ENCODE assay signal across 22 mouse cellular contexts in the genomic region with DNA sequence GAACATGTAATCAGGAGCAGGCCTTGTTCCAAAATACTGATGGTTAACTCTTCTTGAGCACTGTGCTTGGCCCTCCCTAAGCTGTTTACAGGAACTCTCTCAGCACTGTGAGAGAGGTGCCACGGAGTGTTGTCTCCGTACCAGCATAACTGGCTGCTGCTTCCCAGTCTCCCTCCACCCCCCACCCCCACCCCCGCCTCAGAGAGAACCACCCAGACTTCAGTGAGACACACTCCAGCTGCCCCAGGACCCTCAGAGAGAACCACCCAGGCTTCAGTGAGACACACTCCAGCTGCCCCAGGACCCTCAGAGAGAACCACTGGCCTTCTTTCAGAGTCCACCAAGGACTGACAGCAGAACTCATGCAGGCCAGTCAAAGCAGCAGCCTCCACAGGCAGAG. TPM values are rescaled to one million over a fixed set of nuclear protein-coding genes. Genes with fewer than 3 reads are reported as not detected.
DNase-seq lines count a peak whose midpoint lies in the region; ATAC-seq and TF ChIP-seq lines count a peak whose summit lies in the region.
"Had no signal": no experiment of that assay in that cellular context is flagged by ENCODE, and none has a peak within 500 bp of the region (broad histone marks: within the 10 kb centered on the region; RNA-seq: fewer than 3 reads in every experiment).

No protein-coding gene starts in this region.

- no peak; the same call in 1 of the 2 replicates for ATAC-seq in kidney, embryonic 15.5 days (replicated peaks; ENCODE audit: low FRiP score)
- ATAC-seq in lung, embryonic 15.5 days (ENCODE audit: borderline replicate concordance, extremely low read depth, low FRiP score, low TSS enrichment), result peak; percentile 76
- peak; percentile 37 for ATAC-seq in intestine, embryonic 15.5 days
- ATAC-seq: forebrain, postnatal 0 days had no signal

- no peak for TF ChIP-seq CTCF in kidney, adult 2 months (conservative IDR thresholded peaks at IDR 0.05; ENCODE audit: insufficient read depth, insufficient read length, low read depth, low read length)
- TF ChIP-seq CTCF in lung, adult 2 months (IDR thresholded peaks at IDR 0.05; ENCODE audit: insufficient read depth, low read length), result no peak
- TF ChIP-seq CTCF in CH12.LX (conservative IDR thresholded peaks at IDR 0.05 in 1 of 2, IDR thresholded peaks at IDR 0.05 in 1 of 2; ENCODE audit: low read depth in 2 of 2, low read length in 2 of 2), result no peak

- no peak overlapping the region for H3K9ac ChIP-seq in kidney, embryonic 15.5 days
- H3K9ac ChIP-seq in lung, embryonic 15.5 days, result no peak overlapping the region
- no peak overlapping the region for H3K9ac ChIP-seq in CH12.LX (ENCODE audit: insufficient read depth, low read depth)
- H3K9ac ChIP-seq in intestine, embryonic 15.5 days, result no peak overlapping the region
- H3K9ac ChIP-seq: forebrain, postnatal 0 days; heart, embryonic 15.5 days; hindbrain, embryonic 15.5 days; limb, embryonic 13.5 days; liver, embryonic 12.5 days; midbrain, embryonic 12.5 days had no signal

- H3K36me3 ChIP-seq in kidney, embryonic 15.5 days, result no peaks in the 10 kb centered on the region
- no peaks in the 10 kb centered on the region for H3K36me3 ChIP-seq in kidney, adult 2 months (ENCODE audit: control insufficient read depth, insufficient read depth, low read length)
- no peaks in the 10 kb centered on the region for H3K36me3 ChIP-seq in lung, embryonic 15.5 days
- H3K36me3 ChIP-seq in CH12.LX (replicated peaks in 1 of 2; ENCODE audit: control insufficient read depth in 1 of 2, insufficient read depth in 1 of 2, low read length in 1 of 2), result no peaks in the 10 kb centered on the region
- H3K36me3 ChIP-seq in intestine, embryonic 15.5 days, result no peaks in the 10 kb centered on the region
- no peaks in the 10 kb centered on the region for H3K36me3 ChIP-seq in forebrain, embryonic 10.5 days (replicated peaks)
- H3K36me3 ChIP-seq: heart, embryonic 15.5 days; hindbrain, embryonic 15.5 days; limb, embryonic 13.5 days; liver, embryonic 12.5 days; midbrain, embryonic 12.5 days had no signal

- peaks cover 20% of the 10 kb centered on the region for H3K4me1 ChIP-seq in kidney, embryonic 15.5 days
- 0 out of 2 replicates have a peak, but pooled peaks cover 9% of the 10 kb centered on the region for H3K4me1 ChIP-seq in kidney, adult 2 months (ENCODE audit: control insufficient read depth, insufficient read depth, low read length)
- H3K4me1 ChIP-seq in lung, embryonic 15.5 days, result peaks cover 19% of the 10 kb centered on the region
- 0 out of 2 replicates have a peak, but pooled peaks cover 2% of the 10 kb centered on the region for H3K4me1 ChIP-seq in lung, adult 2 months (ENCODE audit: control insufficient read depth, insufficient read depth, low read length)
- H3K4me1 ChIP-seq in CH12.LX (ENCODE audit: control insufficient read depth in 1 of 2, insufficient read depth in 2 of 2), result peaks cover 3 to 56% of the 10 kb centered on the region in 2 experiments
- H3K4me1 ChIP-seq in intestine, embryonic 15.5 days (replicated peaks), result peaks cover 10% of the 10 kb centered on the region
- peaks cover 18% of the 10 kb centered on the region for H3K4me1 ChIP-seq in forebrain, embryonic 10.5 days

- no peak; the same call in 1 of the 2 replicates for TF ChIP-seq RAD21 in CH12.LX (IDR thresholded peaks at IDR 0.05; ENCODE audit: low read depth, low read length)

- 38% methylated on average over 3 of the region's 3 CpGs for WGBS in kidney, embryonic 15.5 days
- WGBS in kidney, adult 2 months, result 75% methylated on average over 3 of the region's 3 CpGs
- 25% methylated on average over 3 of the region's 3 CpGs for WGBS in lung, embryonic 15.5 days
- WGBS in lung, adult 2 months, result 44% methylated on average over 3 of the region's 3 CpGs
- WGBS in intestine, embryonic 15.5 days, result 32% methylated on average over 3 of the region's 3 CpGs
- 61% methylated on average over 3 of the region's 3 CpGs for WGBS in forebrain, embryonic 10.5 days

- H3K79me2 ChIP-seq in CH12.LX (replicated peaks; ENCODE audit: control insufficient read depth, extremely low read depth, insufficient read depth, poor library complexity, severe bottlenecking), result no peaks in the 10 kb centered on the region

- TF ChIP-seq POLR2A in kidney, adult 2 months (IDR thresholded peaks at IDR 0.05; ENCODE audit: low read depth, low read length), result no peak
- TF ChIP-seq POLR2A in lung, adult 2 months (IDR thresholded peaks at IDR 0.05; ENCODE audit: borderline replicate concordance, extremely low read depth, low read depth, low read length), result no peak
- TF ChIP-seq POLR2A in CH12.LX (IDR thresholded peaks at IDR 0.05; ENCODE audit: low read depth, low read length), result no peak

- in situ Hi-C loops in CH12.LX (cut with MboI; ENCODE audit: low pct_ligation_motif_present, low pct_unique_long_range_greater_than_20kb, low sequenced_read_pairs), result no loop called here

- no peak for DNase-seq in kidney, adult 2 months
- DNase-seq in lung, adult 2 months, result no peak
- no peak for DNase-seq in CH12.LX (ENCODE audit: extremely low read depth)
- no peak for DNase-seq in forebrain, embryonic 10.5 days (ENCODE audit: extremely low spot score, low spot score)
- DNase-seq: adrenal gland, postnatal 10 days; B cell, adult 2 months; cerebellum, adult 18-20 months; cerebellum, postnatal 14 days; forebrain, postnatal 0 days; gastrocnemius, postnatal 25 days; kidney, adult 18-20 months; lung, postnatal 10 days; thymus, adult 18-20 months; thymus, postnatal 36 days had no signal

- H3K4me2 ChIP-seq in kidney, embryonic 15.5 days, result no peak overlapping the region
- H3K4me2 ChIP-seq in lung, embryonic 15.5 days, result no peak overlapping the region
- H3K4me2 ChIP-seq in CH12.LX (ENCODE audit: insufficient read depth, low read depth, poor library complexity, severe bottlenecking), result no peak overlapping the region
- no peak overlapping the region for H3K4me2 ChIP-seq in intestine, embryonic 15.5 days (replicated peaks)
- H3K4me2 ChIP-seq: heart, embryonic 15.5 days; hindbrain, embryonic 15.5 days; limb, embryonic 13.5 days; liver, embryonic 12.5 days; midbrain, embryonic 12.5 days had no signal

- no peaks in the 10 kb centered on the region for H3K27me3 ChIP-seq in kidney, embryonic 15.5 days
- H3K27me3 ChIP-seq in kidney, adult 2 months (replicated peaks; ENCODE audit: control insufficient read depth, insufficient read depth, low read length), result no peaks in the 10 kb centered on the region
- H3K27me3 ChIP-seq in lung, embryonic 15.5 days, result no peaks in the 10 kb centered on the region
- H3K27me3 ChIP-seq in CH12.LX (replicated peaks), result no peaks in the 10 kb centered on the region
- no peaks in the 10 kb centered on the region for H3K27me3 ChIP-seq in intestine, embryonic 15.5 days (replicated peaks)
- H3K27me3 ChIP-seq in forebrain, embryonic 10.5 days (ENCODE audit: poor library complexity, severe bottlenecking), result no peaks in the 10 kb centered on the region
- H3K27me3 ChIP-seq: heart, embryonic 15.5 days; hindbrain, embryonic 15.5 days; limb, embryonic 13.5 days; midbrain, embryonic 12.5 days had no signal

- no peak overlapping the region for H3K4me3 ChIP-seq in kidney, embryonic 15.5 days (replicated peaks)
- H3K4me3 ChIP-seq in kidney, adult 2 months (ENCODE audit: insufficient read depth, low read depth, low read length), result no peak overlapping the region
- no peak overlapping the region for H3K4me3 ChIP-seq in lung, embryonic 15.5 days
- H3K4me3 ChIP-seq in lung, adult 2 months (replicated peaks; ENCODE audit: extremely low read depth, low read depth, low read length), result no peak overlapping the region
- H3K4me3 ChIP-seq in CH12.LX (replicated peaks in 1 of 3; ENCODE audit: low read depth in 2 of 3, low read length in 2 of 3, poor library complexity in 1 of 3), result no peak overlapping the region
- no peak overlapping the region for H3K4me3 ChIP-seq in intestine, embryonic 15.5 days (replicated peaks)
- no peak overlapping the region for H3K4me3 ChIP-seq in forebrain, embryonic 10.5 days
- H3K4me3 ChIP-seq: heart, embryonic 15.5 days; hindbrain, embryonic 15.5 days; limb, embryonic 13.5 days; liver, embryonic 12.5 days; midbrain, embryonic 12.5 days had no signal

- dilution Hi-C loops in CH12.LX (cut with MboI; ENCODE audit: extremely low pct_ligation_motif_present, extremely low pct_unique_long_range_greater_than_20kb, low sequenced_read_pairs), result no loop called here

- H3K9me3 ChIP-seq in kidney, embryonic 15.5 days (replicated peaks), result no peaks in the 10 kb centered on the region
- H3K9me3 ChIP-seq in lung, embryonic 15.5 days, result no peaks in the 10 kb centered on the region
- H3K9me3 ChIP-seq in CH12.LX (replicated peaks; ENCODE audit: low read length), result peaks cover 4% of the 10 kb centered on the region
- H3K9me3 ChIP-seq in intestine, embryonic 15.5 days, result no peaks in the 10 kb centered on the region
- H3K9me3 ChIP-seq in forebrain, embryonic 10.5 days, result no peaks in the 10 kb centered on the region
- H3K9me3 ChIP-seq: heart, embryonic 15.5 days; hindbrain, embryonic 15.5 days; limb, embryonic 13.5 days; liver, embryonic 12.5 days had no signal

- 0 out of 2 replicates have a peak overlapping the region, but pooled peaks have one; percentile 51 for H3K27ac ChIP-seq in kidney, embryonic 15.5 days
- no peak overlapping the region for H3K27ac ChIP-seq in kidney, adult 2 months (ENCODE audit: insufficient read depth, low read depth, low read length)
- H3K27ac ChIP-seq in lung, embryonic 15.5 days, result no peak overlapping the region
- H3K27ac ChIP-seq in CH12.LX (ENCODE audit: insufficient read depth, low read depth), result no peak overlapping the region
- H3K27ac ChIP-seq in intestine, embryonic 15.5 days, result no peak overlapping the region
- H3K27ac ChIP-seq in forebrain, embryonic 10.5 days, result no peak overlapping the region
- H3K27ac ChIP-seq: heart, embryonic 15.5 days; hindbrain, embryonic 15.5 days; limb, embryonic 13.5 days; liver, embryonic 12.5 days; midbrain, embryonic 12.5 days had no signal

- TF ChIP-seq EP300 in CH12.LX (IDR thresholded peaks at IDR 0.05; ENCODE audit: low read length), result no peak

TF ChIP-seq in CH12.LX, 34 proteins besides CTCF, POLR2A, EP300 and RAD21:
- TF ChIP-seq IRF4 (IDR thresholded peaks at IDR 0.05; ENCODE audit: low read depth, low read length), result no peak
- 0 out of 2 replicates have a peak, but pooled peaks have one; percentile 2 for TF ChIP-seq SMC3 (IDR thresholded peaks at IDR 0.05; ENCODE audit: low read depth, low read length)
- no peak for TF ChIP-seq ZMIZ1 (IDR thresholded peaks at IDR 0.05; ENCODE audit: low read depth, low read length)

RNA-seq across cellular contexts. Expression of a gene that starts 50.8 kb away (rescaled TPM):
- 218 and 231 TPM in 2 replicates for polyA plus RNA-seq in kidney, embryonic 15.5 days (2015; fragmentation: Nextera tagmentation; extraction: Ambion mirVana)
- polyA plus RNA-seq in kidney, adult 2 months (2012; rRNA removed), result 373 and 427 TPM in 2 replicates
- 192 and 214 TPM in 2 replicates for polyA plus RNA-seq in lung, embryonic 15.5 days (2015; fragmentation: Nextera tagmentation; extraction: Ambion mirVana)
- 48.1 and 59.5 TPM in 2 replicates for polyA plus RNA-seq in lung, adult 2 months (2012; rRNA removed)
- total RNA-seq in CH12.LX (2012; rRNA removed) (1,757 and 1,839 TPM in 2 replicates), CH12.LX (2014; rRNA removed) (2,455 and 2,545 TPM in 2 replicates)
- polyA plus RNA-seq in CH12.LX (2012; ENCODE audit: insufficient read length, low read depth), result 2,544 and 2,567 TPM in 2 replicates
- polyA plus RNA-seq in intestine, embryonic 15.5 days (2015; fragmentation: Nextera tagmentation; extraction: Ambion mirVana), result 203 and 216 TPM in 2 replicates
- polyA plus RNA-seq in forebrain, embryonic 10.5 days (2016; fragmentation: Nextera tagmentation; extraction: Ambion mirVana), result 344 and 385 TPM in 2 replicates
